Mouse (Mus musculus) urinary bladder, postnatal 14 days (tissue): ENCODE data around the gene Tcam1.

Source experiments
- DNase-seq: peaks from one replicate; pipeline ENCODE4 v3.0.0; 2021; ENCODE audit warnings: low spot score

Tcam1 gene

DNA sequence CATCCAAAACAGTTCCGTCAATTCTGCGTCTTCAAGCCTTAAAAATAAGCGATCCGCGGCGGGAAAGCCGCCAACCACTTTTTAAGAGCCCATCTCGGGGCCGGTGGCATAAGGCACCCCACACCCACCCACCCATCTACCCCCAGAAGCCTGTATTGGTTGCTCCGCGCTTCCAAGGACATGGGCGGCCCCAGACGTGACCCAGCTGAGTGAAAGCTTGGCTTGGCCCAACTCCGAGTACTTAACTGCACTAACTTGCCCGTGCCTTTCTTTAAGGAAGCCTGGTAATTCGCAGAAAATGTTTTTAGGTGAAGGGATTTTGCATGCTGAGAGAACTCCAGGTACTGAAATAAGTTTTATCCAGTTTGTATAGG, 3.2 kb upstream of the Tcam1 start:
- DNase-seq, result no peak

- DNase-seq, result no peak
Observed at GRCm38 (mm10) chr11:106273811-106274210, 2.7 kb upstream of the Tcam1 start.

DNA sequence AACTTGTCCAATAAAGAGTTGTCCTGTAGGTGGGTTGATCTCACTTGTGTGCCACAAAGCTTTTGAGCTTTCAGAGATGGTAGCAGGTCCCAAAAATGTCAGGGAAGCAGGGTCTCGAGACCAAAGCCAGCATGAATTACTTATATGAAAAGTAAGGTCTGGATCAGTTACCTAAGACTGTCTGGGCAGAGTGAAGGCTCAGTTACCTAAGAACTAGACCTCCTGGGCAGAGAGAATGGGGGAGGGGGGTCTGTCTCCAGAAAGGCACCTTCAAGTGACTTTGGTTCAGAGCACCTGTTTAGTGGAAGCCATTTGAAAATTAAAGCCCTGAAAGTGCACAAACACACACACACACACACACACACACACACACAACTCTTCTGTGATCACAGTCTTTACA, 2.1 kb upstream of the Tcam1 start:
- DNase-seq, result no peak

GRCm38 (mm10) chr11:106274971-106275411, 1.5 kb upstream of the Tcam1 start:
- peak; percentile 75 for DNase-seq

DNA sequence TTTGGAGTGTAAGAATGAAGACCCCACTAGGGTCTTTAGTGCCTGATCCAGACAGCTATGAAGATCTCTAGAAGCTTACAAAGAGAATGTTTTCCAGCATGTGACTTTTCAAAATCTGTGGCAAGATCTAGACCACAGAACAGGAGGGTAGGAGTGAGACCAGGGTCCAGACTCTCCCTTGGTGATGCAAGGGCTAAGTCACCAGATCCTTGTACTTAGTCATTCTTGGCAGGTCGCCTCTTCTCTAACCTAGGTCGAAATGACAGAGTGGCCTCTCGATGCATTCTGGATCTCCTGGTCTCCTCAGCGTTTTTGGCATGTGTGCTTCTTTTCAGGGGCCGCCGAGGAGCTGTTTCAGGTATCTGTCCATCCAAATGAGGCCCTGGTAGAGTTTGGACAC, 6.0 kb downstream of the Tcam1 start:
- DNase-seq, result no peak

- no peak for DNase-seq
Observed at GRCm38 (mm10) chr11:106283371-106283770, 6.9 kb downstream of the Tcam1 start.

- no peak for DNase-seq
Observed at GRCm38 (mm10) chr11:106284126-106284525, 7.7 kb downstream of the Tcam1 start.

DNA sequence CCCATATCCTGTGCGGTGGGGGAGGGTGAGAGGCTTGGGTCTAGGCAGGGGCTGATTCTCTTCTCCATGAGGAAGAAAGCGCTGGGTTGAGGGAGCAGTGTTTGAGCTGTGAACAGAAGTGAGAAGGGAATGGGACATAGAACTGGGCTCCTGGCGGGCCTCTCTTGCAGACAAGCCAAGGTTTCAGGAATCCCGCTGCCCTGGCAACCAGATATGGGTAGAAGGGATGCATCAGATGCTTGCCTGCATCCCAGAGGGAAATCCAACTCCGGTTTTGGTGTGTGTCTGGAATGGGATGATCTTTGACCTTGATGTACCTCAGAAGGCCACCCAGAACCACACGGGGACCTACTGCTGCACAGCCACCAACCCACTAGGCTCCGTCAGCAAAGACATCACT, 9.7 kb downstream of the Tcam1 start:
- no peak for DNase-seq

- no peak for DNase-seq
Observed at GRCm38 (mm10) chr11:106286987-106287386, 10.5 kb downstream of the Tcam1 start.

GRCm38 (mm10) chr11:106289369-106289768, 12.9 kb downstream of the Tcam1 start:
- DNase-seq, result peak; percentile 55

GRCm38 (mm10) chr11:106290376-106290775, 13.9 kb downstream of the Tcam1 start:
- DNase-seq, result no peak

DNA sequence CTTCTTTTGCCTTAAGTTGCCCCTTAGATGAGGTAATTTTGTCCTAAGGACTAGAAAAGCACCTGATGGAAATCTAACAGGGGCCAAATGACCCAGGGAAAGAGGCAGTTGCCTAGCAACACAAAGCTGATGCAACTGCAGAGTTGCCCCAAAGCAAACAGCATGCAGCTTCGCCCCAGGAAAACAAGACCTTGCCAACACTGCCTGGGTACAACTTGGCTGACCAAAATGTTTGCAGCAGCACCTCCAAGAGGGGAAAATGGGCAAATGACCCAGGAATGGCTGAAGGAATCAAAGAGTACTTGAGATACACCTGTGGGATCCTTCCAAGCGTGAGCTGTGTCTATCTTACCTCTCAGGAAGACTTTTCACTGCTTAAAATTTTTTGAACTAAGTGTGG, 15.4 kb downstream of the Tcam1 start:
- no peak for DNase-seq

GRCm38 (mm10) chr11:106301765-106302164, 25.3 kb downstream of the Tcam1 start, which contains the start of gene Gh:
Gene Gh (minus strand): TSS chr11:106301865.
- no peak for DNase-seq

GRCm38 (mm10) chr11:106302634-106303033, 26.2 kb downstream of the Tcam1 start:
- peak; percentile 58 for DNase-seq

GRCm38 (mm10) chr11:106305348-106306064, 29.0 kb downstream of the Tcam1 start:
- DNase-seq, result no peak

DNA sequence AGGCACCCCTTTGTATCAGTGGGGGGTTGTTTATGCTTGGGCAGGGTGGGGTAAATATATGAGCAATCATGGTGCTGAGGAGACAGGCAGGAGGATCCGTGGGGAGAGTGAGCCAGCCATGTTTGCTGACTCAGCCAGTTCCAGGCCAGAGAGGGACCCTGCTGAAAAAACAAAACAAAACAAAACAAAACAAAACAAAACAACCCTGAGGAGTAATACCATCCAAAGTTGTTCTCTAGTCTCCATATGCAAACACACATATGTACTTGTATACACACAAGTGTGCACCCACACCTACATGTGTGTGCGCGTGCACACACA, 29.6 kb downstream of the Tcam1 start:
- no peak for DNase-seq

DNA sequence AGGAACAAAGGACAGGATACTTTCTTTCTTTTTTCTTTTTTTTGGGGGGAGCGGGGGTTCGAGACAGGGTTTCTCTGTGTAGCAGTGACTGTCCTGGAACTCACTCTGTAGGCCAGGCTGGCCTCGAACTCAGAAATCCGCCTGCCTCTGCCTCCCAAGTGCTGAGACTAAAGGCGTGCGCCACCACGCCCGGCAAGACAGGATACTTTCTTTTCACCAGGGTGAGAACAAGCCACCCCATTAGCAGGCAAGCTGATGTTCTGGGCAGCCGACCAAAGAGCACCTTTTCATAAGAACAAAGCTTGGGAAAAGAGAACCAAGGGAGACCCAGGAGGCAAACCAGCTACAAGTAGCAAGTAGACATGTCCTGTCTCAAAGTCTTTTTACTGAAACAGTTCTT, 30.3 kb downstream of the Tcam1 start:
- no peak for DNase-seq

- DNase-seq, result no peak
Observed at GRCm38 (mm10) chr11:106307432-106307831, 31.0 kb downstream of the Tcam1 start.

DNA sequence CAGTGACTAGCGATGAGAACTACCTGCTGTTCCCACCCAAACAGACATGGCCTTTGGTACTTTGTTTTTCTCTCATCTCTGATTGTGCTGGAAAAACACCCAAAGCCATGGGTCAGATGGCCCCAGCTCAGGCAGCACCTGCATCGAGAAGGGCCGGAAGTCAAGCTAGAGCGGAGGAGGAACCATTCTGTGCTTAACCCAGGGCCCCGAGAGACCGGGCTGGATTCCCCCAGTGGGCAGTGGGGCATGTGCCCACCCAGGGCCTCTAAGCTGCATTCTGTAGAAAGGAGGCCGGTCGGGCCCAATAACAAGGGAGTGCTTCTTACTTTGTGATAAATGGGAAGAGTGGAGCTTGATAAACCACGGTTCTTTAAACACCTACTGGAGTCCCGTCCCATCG, 31.7 kb downstream of the Tcam1 start:
- DNase-seq, result no peak

- DNase-seq, result no peak
Observed at GRCm38 (mm10) chr11:106310123-106310522, 33.7 kb downstream of the Tcam1 start.

- peak; percentile 32 for DNase-seq
Observed at GRCm38 (mm10) chr11:106313533-106313932, 37.1 kb downstream of the Tcam1 start.

DNA sequence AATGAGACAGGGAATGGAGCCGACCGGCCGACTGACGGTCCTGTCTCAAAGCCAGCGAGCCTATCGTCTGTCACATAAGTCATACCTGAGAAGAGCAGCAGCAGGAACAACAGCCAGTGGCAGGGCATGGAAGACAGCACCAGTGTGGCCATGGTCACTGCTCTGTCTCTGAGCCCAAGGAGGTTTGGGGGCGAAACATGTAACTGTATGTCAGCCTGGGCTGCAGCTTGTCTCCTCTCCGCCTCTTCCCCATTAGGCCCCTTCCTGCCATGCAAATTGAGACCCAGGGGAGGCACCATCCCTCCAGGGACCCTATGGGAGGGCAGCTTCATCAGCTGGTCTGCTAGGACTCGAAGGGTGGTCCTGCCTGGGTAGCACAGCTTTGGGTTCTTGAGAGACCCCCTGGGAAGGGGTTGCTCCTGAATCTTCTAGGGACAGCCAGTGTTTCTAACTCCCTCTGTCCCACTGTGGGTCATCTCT, 37.9 kb downstream of the Tcam1 start, which contains the start of gene Cd79b:
Gene Cd79b (minus strand): TSS at position 430 of the 480 bp plus-strand sequence.
- DNase-seq, result no peak

GRCm38 (mm10) chr11:106316416-106316815, 39.9 kb downstream of the Tcam1 start:
- DNase-seq, result no peak

DNA sequence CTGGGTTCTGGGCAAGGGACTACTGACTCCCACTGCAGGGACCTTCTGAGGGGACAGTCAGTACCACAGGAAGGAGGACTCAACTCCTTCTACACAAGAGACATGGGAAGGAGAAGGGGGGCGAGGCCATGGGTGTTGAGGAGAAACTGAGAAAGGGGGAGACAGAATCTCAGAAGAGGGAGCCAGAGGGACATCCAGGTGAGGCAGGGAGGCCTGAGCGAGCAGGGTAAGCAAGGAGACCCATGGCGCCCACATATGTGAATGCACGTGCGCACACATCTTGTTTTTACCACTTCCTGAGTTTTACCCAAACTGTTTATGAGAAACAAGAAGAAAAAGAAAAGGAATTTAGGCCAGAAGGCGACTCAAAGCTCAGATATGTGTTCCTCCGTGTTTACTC, 41.3 kb downstream of the Tcam1 start:
- no peak for DNase-seq
